Mouse (Mus musculus): Measurements from ENCODE around the gene Tmem251.

Tmem251 gene

DNA sequence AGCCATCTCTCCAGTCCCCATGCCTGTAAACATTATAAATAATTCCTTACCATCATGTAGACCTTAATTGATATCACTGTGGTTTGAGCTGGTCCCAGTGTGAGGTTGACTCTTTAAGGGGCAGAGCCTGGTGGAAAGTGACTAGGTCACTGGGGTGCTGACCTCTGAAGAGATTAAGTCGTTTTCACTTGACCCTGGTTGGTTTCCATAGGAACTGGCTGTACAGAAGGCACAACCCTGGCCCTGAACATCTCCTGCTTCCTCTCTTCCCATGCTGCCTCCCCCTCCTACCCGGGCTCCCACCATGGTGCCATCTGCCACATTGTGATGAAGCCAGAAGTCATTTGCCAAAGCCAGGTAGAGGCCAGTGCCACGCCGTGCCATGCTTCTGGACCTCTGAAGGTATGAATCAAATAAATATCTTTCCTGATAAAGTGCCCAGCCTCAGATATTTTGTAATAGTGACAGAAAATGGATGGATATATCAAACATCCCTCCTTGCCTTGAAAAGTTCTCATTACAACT, 32.6 kb upstream of the Tmem251 start:
- DNase-seq (ENCODE audit: low spot score): no peak

DNA sequence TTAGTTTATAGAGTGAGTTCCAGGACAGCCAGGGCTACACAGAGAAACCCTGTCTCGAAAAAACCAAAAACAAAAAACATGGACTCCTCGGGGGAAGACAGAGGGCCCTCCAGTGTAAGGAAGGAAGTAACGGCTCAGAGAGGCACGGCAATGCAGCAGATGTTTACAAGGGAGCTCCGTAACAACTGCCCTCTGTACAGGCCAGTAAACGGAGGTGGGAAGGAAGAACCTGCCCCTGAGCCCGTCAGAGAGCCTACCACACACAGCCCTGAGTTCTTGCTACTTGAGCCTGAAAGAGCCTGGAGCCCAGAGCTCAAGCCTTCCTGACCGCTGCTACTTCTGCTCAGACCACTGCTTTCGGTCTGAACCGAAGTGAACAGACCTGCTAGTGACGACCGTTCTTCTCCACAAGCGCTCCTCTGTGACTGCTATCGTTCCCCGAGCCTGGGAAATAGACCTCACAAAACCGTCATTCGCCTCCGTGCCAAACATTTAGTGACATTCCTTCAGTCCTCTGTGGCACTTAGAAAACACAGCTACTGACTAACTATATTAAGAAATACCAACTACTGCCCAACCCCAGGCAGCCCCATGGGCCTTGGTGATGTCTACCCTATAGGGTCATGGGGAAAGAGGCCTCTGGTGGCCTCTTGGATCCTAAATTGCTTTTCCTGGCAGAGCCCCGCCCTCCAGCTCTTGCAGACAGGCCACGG, 30.3 kb upstream of the Tmem251 start:
- no peak for DNase-seq (ENCODE audit: low spot score)

DNA sequence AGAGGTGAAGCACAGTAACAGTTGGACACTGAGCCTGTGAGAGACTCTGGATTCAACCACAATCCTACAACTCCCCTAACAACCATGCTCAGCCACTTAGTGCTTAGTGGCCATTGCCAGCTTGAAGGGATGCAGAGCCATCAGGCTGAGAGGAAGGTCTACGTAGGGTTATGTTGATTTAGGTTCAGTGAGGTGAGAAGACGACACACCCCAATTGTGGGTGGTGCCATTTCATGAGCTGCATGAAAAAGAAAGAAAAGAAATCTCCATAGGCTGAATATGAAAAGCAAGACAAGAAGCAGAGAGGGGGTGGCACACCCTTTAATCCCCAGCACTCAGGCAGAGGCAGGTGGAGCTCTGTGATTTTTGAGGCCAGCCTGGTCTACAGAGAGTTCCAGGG, 29.4 kb upstream of the Tmem251 start:
- DNase-seq (ENCODE audit: low spot score): no peak

DNA sequence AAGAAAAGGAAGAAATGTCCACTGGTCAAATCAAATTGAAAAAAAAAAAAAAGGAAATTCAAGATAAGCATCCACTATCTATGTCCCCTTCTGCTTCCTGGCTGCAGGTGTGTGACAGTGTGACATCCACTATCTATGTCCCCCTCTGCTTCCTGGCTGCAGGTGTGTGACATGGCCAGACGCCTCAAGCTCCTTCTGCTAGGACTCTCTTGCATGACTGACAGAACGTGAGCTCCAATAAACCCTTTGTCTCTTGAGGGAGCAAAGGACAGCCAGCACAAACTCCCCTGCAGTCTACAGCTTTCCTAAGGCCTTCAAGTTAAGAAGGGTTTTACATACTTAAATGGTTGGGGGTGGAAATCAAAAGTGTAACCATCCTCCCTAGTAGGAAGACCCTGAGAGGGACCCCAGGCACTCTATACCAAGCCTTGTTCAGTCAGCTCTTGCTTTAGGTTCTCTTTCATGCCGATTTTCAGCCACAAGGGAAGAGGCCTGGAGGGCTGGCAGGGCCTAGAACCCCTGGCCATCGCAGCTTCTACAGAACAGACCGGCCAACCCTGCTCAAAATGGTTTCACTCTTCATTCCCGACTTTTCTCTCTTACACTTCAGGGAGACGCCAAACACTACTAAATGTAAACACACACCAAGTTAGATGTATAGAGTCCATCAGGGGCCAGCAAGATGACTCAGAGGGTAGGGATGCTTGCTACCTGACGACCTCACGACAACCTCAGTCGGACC, 28.7 kb upstream of the Tmem251 start:
- no peak for DNase-seq (ENCODE audit: low spot score)

DNA sequence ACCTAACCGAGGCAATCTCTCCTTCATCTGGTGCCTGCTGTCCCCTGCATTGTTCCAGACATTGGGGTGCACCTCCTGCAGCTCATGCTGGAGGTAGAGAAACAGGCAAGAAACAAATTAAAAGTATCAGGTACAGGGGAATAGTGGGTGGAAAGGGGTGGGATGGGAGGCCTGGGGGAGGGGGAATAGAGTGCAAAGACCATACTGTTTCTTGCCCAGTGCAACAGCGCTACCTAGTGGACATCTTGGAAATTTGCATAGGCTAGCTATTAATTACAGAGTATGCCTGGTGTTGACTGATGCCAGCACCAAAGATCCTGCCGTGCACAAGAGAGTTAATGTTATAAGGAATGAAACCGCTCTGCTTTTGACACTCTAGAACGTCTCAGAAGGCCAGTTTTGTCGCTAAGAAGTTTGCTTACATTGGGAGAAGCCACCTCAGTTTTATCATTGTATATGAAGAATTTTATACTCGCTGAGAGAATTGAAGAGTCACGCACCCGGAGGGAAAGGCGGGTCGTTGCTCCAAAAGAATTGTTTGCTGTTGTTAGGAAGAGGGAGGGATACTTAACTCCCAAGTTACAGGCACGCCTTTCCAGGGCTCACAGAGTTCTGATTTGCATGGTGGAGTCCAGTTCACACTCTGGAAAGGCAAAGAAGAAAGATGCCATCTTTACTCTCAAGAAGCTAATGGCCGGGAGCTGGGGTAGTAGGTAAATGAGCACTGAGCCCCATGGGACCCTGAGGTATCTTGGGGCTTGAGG, 23.8 kb upstream of the Tmem251 start:
- peak; percentile 85 for DNase-seq (ENCODE audit: low spot score)

DNA sequence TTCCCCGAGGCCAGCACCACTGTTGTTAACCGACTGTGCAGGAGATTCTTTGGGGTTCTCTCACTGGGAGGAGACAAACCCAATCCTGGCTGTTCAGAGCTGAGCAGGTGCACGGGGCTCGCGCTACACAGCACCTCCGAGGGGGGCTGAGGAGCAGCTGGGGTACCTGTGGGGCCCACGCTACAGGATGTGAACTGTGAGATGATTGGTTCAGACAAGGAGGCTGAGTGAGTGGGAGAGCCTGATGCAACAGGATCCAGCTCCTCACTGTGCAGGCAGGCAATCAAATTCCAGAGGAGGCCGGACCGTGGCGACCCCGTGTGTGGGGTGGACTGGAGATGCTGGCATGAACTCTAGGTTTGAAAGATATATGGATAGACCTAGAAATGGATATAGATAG, 21.1 kb upstream of the Tmem251 start:
- no peak for DNase-seq (ENCODE audit: low spot score)

DNA sequence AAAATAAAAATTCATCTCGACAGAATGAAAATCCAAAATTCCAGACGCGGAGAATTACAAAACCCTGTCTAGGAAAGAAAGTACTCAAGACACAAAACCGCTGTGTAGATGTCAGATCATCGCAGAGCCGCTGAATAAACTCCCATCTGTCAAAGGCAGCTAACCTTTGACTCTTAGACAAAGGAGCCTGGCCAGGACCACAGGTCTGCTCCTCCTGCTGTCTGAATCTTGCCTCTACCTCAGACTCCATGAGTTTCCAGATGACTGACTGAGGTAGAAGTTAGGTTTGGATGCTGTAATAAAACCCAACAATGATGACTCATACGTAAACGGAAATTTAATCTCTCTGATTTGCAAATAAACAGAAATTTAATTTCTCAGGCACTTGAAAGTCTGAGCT, 20.6 kb upstream of the Tmem251 start:
- DNase-seq (ENCODE audit: low spot score): no peak

DNA sequence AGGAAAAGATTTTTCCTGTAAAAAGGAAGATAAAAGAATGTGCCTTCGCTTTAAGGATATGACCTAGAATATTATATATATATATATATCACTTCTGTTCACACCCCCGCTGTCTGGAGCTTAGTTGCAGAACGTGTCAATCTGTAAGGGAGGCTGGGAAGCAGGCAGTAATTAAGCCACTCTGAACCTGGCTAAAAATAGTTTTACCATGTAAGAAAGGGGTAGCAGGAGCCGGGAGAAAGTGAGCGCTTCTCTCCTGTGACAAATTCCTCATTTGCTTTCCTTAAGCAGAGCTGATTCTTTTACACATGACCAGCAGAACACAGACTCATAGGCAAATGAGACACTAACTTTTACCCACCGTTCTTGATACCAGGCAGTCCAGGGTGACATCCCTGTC, 19.7 kb upstream of the Tmem251 start:
- DNase-seq (ENCODE audit: low spot score): no peak

DNA sequence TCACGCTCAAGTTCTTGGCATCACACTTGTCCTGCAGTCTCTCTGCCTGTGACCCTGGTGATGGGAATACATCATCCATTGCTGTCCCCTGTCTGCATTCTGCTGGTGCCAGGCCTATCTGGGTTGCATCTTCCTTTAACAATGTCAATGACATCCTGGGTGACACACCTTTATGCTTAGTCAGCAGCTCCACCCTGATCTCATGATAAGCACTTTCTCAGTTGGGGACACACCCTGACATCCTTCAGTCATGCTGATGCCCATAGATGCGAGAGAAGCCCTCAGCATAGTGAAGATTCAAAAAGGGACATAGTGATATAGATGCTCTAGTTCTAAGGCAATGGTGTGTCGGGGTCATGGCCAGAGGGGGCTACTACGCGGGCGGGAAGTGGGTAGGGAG, 18.4 kb upstream of the Tmem251 start:
- DNase-seq (ENCODE audit: low spot score): no peak

DNA sequence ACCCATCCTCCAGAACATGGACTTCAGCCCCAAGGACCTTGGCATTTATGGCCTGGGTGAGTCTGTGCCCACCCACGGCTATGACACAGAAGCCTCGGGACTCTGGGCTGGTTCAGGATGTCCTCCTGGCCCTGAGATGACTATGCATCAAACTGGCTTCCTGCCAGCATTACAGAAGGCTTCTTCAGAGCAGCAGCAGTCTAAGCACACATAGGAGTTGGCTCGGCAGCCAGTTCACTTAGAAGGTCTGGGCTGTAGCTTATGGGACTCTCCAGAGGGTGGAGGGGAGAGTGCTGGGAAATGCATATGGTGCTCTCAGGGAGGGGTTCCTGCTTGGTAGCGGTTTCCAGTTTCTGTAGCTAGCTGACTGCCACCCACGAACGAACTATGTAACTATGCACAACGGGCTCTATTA, 17.8 kb upstream of the Tmem251 start:
- no peak for DNase-seq (ENCODE audit: low spot score)

DNA sequence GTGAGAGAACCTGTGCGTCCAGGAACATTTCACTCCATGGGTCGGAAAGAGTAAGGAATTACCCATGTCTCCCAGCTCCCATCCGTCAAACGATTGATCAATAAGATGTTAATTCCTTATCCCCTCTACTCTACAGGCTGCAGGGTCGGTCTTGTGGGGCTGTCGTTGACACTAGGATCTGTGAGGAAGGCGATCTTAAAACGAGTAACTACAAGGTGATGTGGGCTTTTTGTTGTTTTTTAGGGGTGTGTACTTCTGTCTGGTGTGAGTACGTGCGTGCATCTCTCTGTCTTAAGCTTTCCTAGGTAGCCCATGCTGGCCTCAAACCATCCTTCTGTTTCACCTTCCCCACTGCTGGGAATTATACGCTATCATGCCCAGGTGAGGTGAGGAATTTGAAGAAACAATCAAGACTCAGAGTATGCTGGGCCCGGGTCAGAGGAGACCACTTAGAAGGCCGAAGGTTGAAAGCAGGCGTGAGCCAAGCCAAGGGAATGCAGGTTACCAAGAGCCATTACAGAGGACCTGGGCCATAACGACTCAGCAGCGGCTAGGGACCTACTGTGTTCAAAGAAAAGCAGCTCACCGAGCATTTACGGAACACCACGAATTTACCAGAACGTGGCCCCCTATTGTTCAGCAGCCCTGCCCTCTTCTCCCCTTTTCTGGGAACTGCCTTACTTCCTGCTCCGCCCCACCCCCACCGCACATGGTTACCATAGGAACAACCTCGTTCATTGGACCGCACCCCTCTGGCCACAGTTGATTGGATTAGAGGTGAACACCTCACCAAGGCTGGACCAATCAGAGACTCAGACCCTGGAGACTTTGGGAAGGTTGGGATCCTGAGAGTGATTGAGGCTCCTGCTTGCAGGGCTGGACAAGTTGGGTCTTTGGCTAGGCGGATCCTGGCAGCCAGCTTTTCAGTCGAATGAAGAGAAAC, 13.4 kb upstream of the Tmem251 start:
- DNase-seq (ENCODE audit: low spot score): peak; percentile 94

DNA sequence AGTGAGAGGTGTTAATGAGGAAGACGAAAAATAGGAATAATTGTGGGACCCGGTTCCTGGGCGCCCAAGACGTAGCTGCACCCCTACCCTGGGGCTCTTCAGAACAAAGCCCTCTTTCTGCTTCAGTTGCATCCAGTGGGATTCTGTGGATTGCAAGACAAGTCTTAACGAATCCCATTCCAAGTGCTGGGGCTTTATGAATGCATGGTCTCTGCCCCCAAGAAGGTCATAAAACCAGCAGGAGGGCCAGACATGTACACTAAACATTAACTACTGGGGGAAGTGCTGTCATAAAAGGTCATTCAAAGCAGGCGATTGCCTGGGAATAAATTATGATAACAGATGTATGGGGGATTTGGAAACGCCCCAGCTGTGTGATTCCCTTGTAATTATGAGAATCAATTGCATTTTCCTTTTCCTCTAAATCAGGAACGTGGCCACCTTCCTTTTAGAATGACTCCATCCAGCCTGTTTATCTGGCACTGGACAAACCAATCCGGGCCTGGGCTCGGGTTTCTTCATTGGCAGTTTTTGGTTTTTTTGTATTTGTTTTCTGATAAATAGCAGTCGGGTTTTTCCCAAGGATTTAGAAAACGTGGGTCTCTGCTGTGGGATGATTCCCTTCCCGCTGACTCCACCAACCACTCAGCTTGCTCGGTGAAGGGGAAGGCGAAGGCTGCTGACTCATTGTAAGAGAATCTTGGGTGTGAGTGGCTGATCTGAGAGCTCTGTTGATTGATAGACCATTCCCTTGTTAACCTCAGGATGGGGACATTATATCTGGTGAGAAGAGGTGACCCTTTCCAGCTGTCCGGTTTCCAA, 12.6 kb upstream of the Tmem251 start:
- DNase-seq (ENCODE audit: low spot score): peak; percentile 43

DNA sequence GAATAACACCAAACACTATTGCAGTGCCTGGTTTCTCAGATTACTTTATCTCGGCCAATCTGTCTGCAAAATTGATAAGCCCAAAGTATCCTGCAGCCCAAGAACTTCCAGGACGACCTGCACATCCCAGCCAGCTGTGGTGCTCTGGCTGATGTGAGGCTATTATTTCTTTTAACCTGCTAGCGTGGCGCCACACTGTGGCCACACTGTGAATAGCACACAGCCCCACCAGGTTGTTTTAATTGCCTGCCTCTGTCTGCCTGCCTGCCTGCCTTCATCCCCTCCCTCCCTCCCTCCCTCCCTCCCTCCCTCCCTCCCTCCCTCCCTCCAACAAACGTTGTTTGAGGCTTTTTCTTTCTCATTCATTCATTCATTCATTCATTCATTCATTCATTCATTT, 10.2 kb upstream of the Tmem251 start:
- DNase-seq (ENCODE audit: low spot score): peak; percentile 82

DNA sequence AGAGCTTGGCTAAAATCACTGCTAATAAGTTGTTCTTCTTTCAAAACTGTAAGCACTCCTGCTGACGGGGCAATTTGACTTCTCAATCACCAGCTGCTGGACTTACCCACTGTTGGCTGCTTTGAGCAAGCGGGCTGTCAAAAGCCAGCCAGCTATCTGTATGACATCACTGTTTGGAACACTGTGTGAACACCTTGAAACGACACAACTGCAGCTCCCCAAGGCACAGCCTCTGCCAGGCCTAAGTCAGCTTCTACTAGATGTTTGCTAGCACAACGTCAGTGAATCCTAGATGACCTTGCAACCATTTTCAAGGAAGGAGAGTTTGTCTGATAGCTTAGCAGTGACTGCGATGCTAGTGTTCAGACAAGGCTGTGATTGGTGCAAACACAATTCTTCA, 4.5 kb upstream of the Tmem251 start:
- no peak for DNase-seq (ENCODE audit: low spot score)

DNA sequence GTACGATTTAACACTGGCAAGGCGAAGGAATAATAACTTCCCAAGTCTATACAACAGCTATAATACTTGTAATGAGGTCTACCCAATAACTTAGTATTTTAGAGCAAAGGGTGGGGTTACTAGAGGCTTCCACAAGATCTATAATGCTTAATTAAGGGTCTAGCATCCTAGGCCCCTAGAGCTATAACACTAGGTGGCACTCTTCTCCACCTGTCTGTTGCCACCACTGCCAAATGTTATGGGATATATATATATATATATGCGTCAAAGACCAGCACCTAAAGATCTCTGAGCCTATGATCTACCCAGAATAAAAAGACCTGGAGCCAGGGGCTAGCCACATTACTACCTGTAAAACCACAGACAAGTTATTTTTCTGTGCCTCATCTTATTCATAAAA, 3.3 kb upstream of the Tmem251 start:
- DNase-seq (ENCODE audit: low spot score): no peak

DNA sequence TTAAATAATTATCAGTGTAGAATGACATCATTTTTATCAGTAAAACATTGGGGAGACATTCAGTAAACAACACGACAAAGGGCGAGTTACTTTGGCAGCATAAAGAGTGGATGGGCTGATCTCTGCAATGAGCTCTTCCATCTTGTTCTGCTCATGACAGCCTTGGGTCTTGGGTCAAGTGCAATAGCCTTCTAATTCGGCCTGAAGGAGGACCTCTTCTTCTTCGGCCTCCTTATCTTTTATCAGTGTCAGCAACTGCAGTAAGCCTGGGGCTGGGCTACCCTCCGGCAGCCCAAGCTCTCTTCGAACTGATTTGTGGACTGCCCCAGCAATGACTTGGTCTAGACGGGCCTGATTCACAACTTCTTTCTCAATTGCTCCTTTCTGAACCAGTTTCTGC, 1.5 kb upstream of the Tmem251 start:
- no peak for DNase-seq (ENCODE audit: low spot score)

DNA sequence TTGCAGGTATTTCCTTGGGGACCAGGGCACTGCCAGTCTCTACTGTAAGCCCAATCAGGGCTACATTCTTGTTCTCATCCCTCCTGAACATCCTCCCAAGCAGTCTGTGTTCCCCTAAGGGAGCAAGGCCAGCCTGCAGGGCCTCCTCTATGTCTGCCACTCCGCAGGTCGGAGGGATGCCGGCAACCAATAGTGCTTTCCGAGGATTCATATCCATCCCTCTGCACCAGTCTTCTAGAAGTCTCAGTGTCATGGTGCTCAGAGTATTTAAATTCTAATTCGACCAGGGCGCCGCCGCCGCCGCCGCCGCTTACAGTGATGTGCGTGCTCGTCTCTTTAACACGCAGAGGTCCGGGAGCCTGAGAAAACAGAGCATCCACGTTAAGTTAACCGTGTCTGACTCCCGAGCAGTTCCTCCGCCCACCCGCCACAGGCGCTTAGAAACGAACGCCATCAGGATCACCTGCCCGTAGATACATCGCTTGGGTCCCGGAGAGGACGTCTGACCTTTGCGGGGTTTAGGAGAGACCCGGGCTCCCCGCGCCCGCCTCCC, 450 bp upstream of the Tmem251 start:
- DNase-seq (ENCODE audit: low spot score): peak; percentile 17

DNA sequence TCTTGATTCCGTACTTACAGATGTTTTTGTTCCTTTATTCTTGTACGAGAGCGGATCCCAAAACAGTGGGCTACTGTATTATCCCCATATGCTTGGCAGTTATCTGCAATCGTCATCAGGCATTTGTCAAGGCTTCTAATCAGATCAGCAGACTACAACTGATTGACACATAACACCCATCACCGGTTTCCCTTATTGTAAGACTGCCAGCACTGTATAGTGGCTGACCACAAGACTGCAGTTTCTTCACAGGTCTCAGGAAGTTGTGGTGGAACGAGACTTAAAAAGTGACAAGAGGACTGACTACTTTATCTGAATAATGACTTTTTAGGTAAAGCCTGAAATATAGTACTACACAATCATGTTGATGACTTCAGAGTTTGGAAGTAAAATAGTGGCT, 1.3 kb downstream of the Tmem251 start:
- no peak for DNase-seq (ENCODE audit: low spot score)

DNA sequence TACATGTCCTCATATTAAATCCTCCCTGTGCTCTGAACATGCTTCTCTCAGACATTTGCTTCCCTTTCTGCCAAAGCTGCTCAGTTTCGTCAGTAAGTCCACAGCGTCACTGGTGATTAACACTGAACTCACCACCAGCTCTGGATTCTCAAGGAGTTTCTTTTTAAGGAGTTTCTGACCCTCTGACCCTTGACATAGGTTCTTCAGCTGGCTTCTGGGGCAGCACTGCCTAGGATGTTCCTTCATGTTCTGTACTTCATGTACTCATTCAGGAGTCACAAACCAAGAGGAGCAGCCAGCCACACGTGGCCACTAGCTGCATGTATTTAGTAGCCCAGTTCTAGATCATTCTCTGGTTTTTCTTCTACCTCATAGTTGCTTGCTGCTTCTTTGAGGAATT, 4.7 kb downstream of the Tmem251 start:
- no peak for DNase-seq (ENCODE audit: low spot score)

DNA sequence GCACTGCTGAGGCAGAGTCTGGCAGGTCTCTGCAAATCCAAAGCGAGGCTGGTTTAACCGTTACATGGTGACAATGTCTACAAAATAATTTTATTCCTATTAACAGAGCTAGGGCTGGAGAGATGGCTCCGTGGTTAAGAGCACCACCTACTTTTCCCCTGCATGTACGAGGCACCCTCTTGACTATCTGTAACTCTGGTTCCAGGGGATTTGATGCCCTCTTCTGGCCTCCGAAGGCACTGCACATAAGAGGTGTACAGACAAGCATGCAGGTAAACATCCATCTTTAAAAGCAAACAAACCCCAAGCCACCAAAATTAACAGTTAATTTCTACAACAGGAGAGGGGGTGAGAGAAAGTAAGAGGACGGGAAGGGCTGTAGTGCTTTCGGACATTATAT, 12.7 kb downstream of the Tmem251 start:
- DNase-seq (ENCODE audit: low spot score): no peak
